Mouse (Mus musculus): ENCODE data around the gene Dlx2.

DNA sequence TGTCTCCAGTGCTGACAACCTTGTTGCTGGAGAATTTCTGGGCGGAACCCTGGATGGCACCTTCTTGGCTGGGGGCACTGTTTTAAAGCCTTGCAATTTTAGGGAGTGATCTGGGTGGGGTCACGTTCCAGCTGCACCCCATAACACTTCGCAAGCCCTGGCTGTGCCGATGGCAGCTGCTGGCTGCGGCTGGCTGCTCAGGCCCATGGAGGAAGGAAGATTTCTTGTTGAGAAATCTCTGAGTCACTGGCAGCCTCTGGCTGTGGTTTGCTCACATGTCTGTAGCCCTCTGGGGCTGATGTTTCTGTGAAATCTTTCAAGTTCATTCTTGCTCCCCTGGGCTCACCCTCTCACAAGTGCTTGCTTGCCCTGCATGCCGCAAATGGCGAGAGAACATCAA is 47.9 kb upstream of the Dlx2 start:
- no peak for TF ChIP-seq CTCF (IDR thresholded peaks at IDR 0.05; ENCODE audit: insufficient read depth, low read length)
- TF ChIP-seq POLR2A (IDR thresholded peaks at IDR 0.05; ENCODE audit: borderline replicate concordance, extremely low read depth, low read depth, low read length): no peak

Data from lung, adult 2 months (tissue).